Mouse (Mus musculus) monocyte, adult 2 months (primary cell): ENCODE measurements around the gene Cotl1.
"Not testable (repeated sequence)": the region's sequence is repeated elsewhere in the genome, so short reads cannot be mapped to it uniquely, and the experiment has no call there.

Experiments used
- DNase-seq, 2 experiments: peaks; one replicate each; pipeline ENCODE4 v3.0.0; 2022; ENCODE audit warnings: low spot score in 2 of 2, low read depth in 1 of 2

Gene Cotl1

GRCm38 (mm10) chr8:119840275-119840808 is at the start of gene Cotl1:
Cotl1 (minus strand) TSS chr8:119840544.
- DNase-seq: peak; percentile 81 to 93

- no peak for DNase-seq
Observed at GRCm38 (mm10) chr8:119888012-119888411, 47.7 kb upstream of the Cotl1 start.

DNA sequence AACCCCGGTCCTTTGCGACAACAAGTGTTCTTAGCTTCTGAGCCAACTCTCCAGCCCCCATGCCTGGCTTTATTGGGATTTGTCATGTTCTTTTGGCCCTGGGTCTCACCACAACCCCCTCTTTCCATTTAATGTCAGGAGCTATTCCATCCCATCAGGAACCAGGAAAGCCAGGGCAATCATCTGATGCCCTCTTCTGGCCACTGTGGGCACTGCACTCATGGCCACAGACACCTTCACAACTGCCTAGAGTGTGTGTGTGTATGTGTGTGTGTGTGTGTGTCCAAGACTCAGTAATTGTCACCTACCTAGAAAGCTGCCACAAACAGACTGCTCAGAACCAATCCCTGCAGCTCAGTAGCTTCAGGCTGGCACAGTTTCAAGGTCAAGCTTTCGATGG is 46.8 kb upstream of the Cotl1 start:
- peak in 1 of 2 experiments; percentile 22 for DNase-seq

DNA sequence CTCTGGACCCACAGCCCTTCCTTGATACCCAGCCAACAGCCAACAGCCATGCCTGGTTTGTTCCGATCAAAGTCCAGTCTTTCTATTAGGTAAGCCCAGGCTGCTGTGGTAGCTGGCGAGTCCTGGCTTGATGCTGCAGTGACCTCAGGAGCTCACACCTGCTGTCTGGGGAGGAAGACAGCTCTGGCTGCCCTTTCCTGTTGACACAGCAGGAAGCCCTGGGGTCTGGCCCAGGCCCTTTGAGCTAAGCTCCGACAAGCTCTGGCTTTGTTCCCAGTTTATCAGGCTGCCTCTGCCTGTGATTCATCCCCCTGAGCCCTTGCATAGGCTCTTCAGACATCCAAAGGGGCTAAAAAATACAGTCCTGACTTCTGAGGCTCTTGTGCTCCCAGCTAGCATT is 45.3 kb upstream of the Cotl1 start:
- no peak for DNase-seq

- DNase-seq: no peak
Observed at GRCm38 (mm10) chr8:119883281-119883680, 42.9 kb upstream of the Cotl1 start.

DNA sequence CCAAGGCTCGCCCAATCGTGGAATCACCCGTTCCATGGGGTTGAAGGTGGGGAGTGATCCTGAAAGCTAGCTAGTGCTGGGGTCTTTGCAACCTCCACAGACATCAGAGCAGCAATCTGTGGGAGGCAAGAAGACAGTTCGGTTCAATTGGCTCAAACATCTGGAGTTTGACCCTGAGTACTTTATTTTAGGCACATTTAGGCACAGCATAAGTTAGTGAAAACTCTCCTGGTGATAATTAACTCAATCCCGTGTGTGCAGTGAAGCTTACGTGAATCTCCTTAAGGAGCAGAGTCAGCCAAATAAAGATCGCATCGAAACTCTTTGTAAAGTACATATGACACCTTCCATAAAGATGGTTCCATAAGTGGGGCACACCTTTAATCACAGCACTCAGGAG is 41.6 kb upstream of the Cotl1 start:
- no peak for DNase-seq

GRCm38 (mm10) chr8:119881301-119881700 is 41.0 kb upstream of the Cotl1 start:
- no peak for DNase-seq

DNA sequence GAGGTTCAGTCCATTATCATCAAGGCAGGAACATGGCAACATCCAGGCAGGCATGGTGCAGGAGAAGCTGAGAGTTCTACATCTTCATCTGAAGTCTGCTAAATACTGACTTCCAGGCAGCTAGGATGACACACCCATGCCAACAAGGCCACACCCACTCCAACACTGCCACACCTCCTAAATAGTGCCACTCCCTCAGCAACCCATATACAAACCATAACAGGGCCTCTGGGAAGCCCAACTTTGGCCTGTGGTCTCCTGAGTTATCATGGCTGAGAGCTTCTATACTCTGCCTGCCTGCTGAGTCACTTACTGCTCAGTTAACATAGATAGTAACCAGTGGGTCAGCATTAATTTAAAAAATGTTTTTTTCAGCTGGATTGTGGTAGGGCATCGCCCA is 32.8 kb upstream of the Cotl1 start:
- no peak for DNase-seq

DNA sequence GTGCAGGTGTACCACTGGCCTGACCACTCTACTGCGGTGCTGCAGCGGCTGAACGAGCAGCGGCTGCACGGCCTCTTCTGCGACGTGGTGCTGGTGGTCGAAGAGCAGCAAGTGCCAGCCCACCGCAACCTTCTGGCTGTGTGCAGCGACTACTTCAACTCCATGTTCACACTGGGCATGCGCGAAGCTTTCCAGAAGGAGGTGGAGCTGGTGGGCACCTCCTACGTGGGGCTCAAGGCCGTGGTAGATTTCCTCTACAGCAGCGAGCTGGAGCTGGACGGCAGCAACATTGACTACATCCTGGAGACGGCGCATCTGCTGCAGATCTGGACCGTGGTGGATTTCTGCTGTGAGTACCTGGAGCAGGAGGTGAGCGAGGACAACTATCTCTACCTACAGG is 29.3 kb upstream of the Cotl1 start:
- no peak for DNase-seq

- DNase-seq: no peak
Observed at GRCm38 (mm10) chr8:119862749-119863148, 22.4 kb upstream of the Cotl1 start.

DNA sequence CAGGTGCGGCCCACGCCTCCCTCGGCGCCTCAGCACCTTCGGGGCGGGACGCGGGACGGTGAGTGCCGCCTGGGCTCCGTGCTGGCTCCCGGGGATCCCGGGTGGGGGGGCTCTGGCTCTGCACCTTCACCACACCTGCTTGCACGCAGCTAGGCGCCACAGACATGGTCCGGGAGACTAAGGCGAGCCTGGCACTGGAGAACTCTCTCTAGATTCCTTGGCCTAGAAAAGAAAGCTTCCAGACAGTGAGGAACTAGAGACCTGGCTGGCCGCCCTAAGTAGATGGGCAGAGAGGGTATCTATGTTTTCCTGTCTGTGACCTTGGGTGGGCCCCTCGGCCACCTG is 22.0 kb upstream of the Cotl1 start:
- DNase-seq: no peak

- DNase-seq: peak; percentile 93 to 98
Observed at GRCm38 (mm10) chr8:119861706-119862389, 21.5 kb upstream of the Cotl1 start, which contains the start of gene Klhl36. Klhl36 (plus strand) TSS chr8:119862266.

GRCm38 (mm10) chr8:119857767-119858166 is 17.4 kb upstream of the Cotl1 start:
- DNase-seq: peak; percentile 57 to 60

DNA sequence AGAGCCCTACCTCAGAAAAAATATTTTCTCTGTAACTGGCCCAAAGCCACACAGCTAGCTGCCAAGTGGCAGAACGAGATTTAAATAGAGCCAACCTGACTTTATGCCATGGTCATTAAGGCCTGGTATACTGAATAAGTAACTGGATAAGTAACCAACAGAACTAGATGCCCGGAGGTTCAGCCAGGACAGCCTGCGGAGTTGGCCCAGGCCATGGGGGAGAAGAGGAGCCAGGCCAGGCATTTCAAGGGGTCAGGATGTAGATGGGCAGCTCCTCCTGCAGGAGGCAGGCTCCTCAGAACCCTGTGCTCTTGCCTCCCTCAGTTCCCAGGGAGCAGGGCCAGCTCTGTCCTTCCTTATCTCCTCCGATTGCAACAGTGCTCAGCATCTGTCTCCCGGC is 15.3 kb upstream of the Cotl1 start:
- no peak for DNase-seq

DNA sequence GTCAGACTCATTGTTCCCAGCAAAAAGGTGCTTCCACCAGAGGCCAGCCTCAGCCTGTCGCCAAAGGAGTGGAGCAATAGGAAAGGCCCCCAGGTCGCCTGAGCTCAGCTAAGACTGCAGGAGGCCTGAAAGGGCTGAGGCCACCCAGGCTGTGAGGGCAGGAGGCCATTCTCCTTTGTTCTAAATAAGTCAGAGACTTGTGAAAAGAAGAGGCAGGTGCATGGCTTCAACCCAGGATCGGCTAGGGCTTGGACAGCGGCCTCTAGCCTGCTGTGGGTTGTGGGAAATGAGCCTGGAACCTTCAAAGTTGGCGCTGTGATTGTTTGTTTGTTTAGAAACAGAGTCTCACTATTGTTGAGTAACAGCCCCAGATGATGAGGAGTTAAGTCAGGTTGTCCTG is 13.7 kb upstream of the Cotl1 start:
- DNase-seq: no peak

- DNase-seq: no peak
Observed at GRCm38 (mm10) chr8:119853521-119853920, 13.2 kb upstream of the Cotl1 start.

- no peak for DNase-seq
Observed at GRCm38 (mm10) chr8:119847232-119847922, 7.0 kb upstream of the Cotl1 start.

- DNase-seq: not testable (repeated sequence)
Observed at GRCm38 (mm10) chr8:119845741-119846140, 5.4 kb upstream of the Cotl1 start.

DNA sequence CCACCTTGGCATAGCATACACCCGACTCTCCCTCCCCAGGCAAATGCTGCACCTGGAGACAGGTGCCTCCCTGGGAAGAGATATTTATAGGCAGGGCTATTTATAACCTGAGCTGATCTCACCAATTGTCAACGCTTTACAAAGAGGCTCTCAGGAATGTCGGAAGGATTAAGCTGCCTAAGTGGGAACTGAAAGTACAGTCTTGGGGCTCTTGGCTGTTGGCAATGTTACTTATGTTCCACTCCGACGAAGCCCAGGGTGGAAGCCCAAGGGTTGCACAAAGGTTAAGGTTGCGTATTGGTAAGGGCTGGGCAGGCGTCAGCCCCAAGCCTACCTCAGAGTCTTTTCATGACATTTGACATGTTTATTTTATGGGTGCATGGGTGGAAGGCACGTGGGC is 4.2 kb upstream of the Cotl1 start:
- DNase-seq: no peak

- DNase-seq: peak; percentile 50 to 61
Observed at GRCm38 (mm10) chr8:119843444-119843843, 3.1 kb upstream of the Cotl1 start.

DNA sequence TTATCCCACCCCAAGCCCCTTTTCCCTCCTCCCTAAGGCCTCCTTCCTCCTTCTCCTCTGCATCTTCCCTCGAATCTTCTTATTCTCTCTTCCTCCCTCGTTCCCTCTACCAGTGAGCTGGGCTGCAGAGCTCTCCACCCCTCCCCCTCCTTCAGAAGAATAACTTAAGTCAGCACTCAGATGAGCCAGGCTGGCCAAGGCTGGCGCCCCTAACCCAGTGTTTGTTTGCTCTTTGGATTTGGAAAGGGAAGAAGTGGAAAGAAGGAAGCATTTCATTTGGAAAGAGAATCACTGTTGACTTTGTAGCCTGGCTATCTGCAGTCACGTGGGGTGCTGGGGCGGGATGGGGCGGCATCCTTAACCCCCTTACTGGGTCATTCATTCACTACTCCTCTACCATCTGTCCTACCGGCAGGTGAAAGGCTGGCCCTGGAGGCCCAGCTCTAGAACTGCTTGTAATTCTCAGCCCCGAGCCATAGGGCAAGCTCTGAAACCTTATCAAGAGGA is 614 bp upstream of the Cotl1 start:
- no peak for DNase-seq

DNA sequence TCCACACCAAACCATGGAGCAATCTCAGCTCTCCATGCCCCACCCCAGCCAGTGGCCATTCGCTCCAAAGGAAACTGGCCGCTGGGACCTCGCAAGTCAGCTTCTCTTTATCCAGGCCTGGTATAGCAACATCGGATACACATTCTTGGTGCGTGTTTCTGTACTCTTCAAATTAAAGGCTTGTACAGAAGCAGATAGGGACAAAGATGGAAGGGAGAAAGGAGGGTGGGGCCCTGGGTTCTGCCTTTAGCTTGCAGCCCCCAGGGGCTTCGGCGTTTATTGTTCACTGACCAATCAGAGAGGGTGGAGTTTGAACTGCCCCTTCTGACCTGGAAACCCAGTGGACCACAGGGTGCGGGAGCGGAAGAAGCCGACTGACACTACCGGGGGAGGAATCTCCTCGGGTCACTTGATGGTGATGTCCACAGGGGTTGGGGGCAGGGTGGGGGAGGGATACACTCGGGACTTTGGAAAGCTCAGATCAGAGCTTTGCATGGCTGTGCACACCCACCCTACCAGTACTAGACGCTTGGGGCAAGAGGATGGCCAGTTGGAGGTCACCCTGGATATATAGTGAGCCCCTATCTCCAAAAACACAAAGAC is 824 bp downstream of the Cotl1 start:
- no peak for DNase-seq
